ENCODE assay signal across 11 mouse cellular contexts in genomic region chr2:45246061-45246945, GRCm38 (mm10).
A peak's percentile ranks its signal among the peaks of the same experiment; 100 is the strongest.
DNase-seq lines count a peak whose midpoint lies in the region; ATAC-seq lines count a peak whose summit lies in the region.
"Had no signal": no experiment of that assay in that cellular context is flagged by ENCODE, and none has a peak within 500 bp of the region (broad histone marks: within the 10 kb centered on the region; RNA-seq: fewer than 3 reads in every experiment).

No protein-coding gene starts in this region.

- H3K4me1 ChIP-seq in heart, embryonic 10.5 days = peaks cover 7% of the 10 kb centered on the region
- no peaks in the 10 kb centered on the region for H3K4me1 ChIP-seq in forebrain, embryonic 11.5 days (replicated peaks; ENCODE audit: control insufficient read depth, insufficient read depth, low read length)
- H3K4me1 ChIP-seq: limb, embryonic 12.5 days had no signal

- ATAC-seq in monocyte, adult 5-6 weeks (replicated peaks; ENCODE audit: insufficient number of reproducible peaks, low FRiP score, low TSS enrichment, poor library complexity, severe bottlenecking) = peak; percentile 85
- ATAC-seq in forebrain, embryonic 11.5 days (replicated peaks; ENCODE audit: low FRiP score) = no peak
- no peak for ATAC-seq in inflammation-experienced regulatory T-cells, adult 6 months
- ATAC-seq: hindbrain, embryonic 16.5 days had no signal

- no peak overlapping the region for H3K9ac ChIP-seq in forebrain, embryonic 11.5 days (ENCODE audit: low read length)
- H3K9ac ChIP-seq: limb, embryonic 12.5 days had no signal

- WGBS in heart, embryonic 10.5 days = 71% methylated on average over 10 of the region's 10 CpGs
- WGBS in forebrain, embryonic 11.5 days = 92% methylated on average over 10 of the region's 10 CpGs

- no peak overlapping the region for H3K4me3 ChIP-seq in heart, embryonic 10.5 days
- no peak overlapping the region for H3K4me3 ChIP-seq in forebrain, embryonic 11.5 days (ENCODE audit: low read depth, low read length)
- H3K4me3 ChIP-seq: limb, embryonic 12.5 days had no signal

- no peak for DNase-seq in heart, embryonic 10.5 days (ENCODE audit: low spot score)
- DNase-seq in heart, postnatal 25 days (ENCODE audit: low spot score) = no peak
- DNase-seq in adipocyte (ENCODE audit: low spot score) = peak; percentile 18
- peak; percentile 43 to 46 for DNase-seq in left cerebral cortex, adult 18-20 months (ENCODE audit: low spot score in 2 of 2)
- DNase-seq in forebrain, embryonic 11.5 days (ENCODE audit: low spot score) = no peak
- DNase-seq in yolk sac, embryonic 10.5 days (ENCODE audit: low spot score) = no peak
- DNase-seq: cerebellum, adult 18-20 months had no signal

- intact Hi-C loops in heart, postnatal 25 days (cut with DNase I) = no loop called here

- H3K36me3 ChIP-seq in heart, embryonic 10.5 days = no peaks in the 10 kb centered on the region
- no peaks in the 10 kb centered on the region for H3K36me3 ChIP-seq in forebrain, embryonic 11.5 days (ENCODE audit: control insufficient read depth, insufficient read depth, low read length)
- H3K36me3 ChIP-seq: limb, embryonic 12.5 days had no signal

- peak overlapping the region; percentile 52; the same call in 1 of the 2 replicates for H3K27ac ChIP-seq in heart, embryonic 10.5 days
- H3K27ac ChIP-seq in forebrain, embryonic 11.5 days (ENCODE audit: low read depth, low read length) = no peak overlapping the region
- H3K27ac ChIP-seq: limb, embryonic 12.5 days had no signal

- no peak overlapping the region for H3K4me2 ChIP-seq in forebrain, embryonic 11.5 days (ENCODE audit: low read depth, low read length, severe bottlenecking)
- H3K4me2 ChIP-seq: limb, embryonic 12.5 days had no signal

- H3K9me3 ChIP-seq in heart, embryonic 10.5 days = no peaks in the 10 kb centered on the region
- H3K9me3 ChIP-seq in forebrain, embryonic 11.5 days (ENCODE audit: control insufficient read depth, low read length) = no peaks in the 10 kb centered on the region
- H3K9me3 ChIP-seq: limb, embryonic 12.5 days had no signal

- H3K27me3 ChIP-seq in heart, embryonic 10.5 days (ENCODE audit: insufficient read depth, poor library complexity, severe bottlenecking) = no peaks in the 10 kb centered on the region
- no peaks in the 10 kb centered on the region for H3K27me3 ChIP-seq in forebrain, embryonic 11.5 days (ENCODE audit: control insufficient read depth, insufficient read depth, low read length)
- H3K27me3 ChIP-seq: limb, embryonic 12.5 days had no signal

Comparison
In these comparisons a context has a peak if more than half of its experiments do, and no peak if none do; other contexts are left out.
1. DNase-seq: peak in adipocyte (single experiment) and left cerebral cortex, adult 18-20 months (2 of 2); none in heart, embryonic 10.5 days (single experiment), heart, postnatal 25 days (single experiment), forebrain, embryonic 11.5 days (single experiment) and yolk sac, embryonic 10.5 days (single experiment).